Mouse (Mus musculus): ENCODE measurements around the gene Lmna. TPM values are rescaled to one million over a fixed set of nuclear protein-coding genes. Genes with fewer than 3 reads are reported as not detected.
A peak's percentile ranks its signal among the peaks of the same experiment; 100 is the strongest.

Lmna gene
- polyA plus RNA-seq, 1 experiment from 2014 or later, result 51.6 TPM

GRCm38 (mm10) chr3:88473571-88473970 is 36.2 kb downstream of the Lmna start:
- Histone ChIP-seq H3K4me3 (no peak overlapping the region), H3K36me3 (replicated peaks) (no peaks in the 10 kb centered on the region), H3K27ac (no peak overlapping the region; the same call in 1 of the 2 replicates), H3K27me3 (replicated peaks) (no peaks in the 10 kb centered on the region), H3K9me3 (no peaks in the 10 kb centered on the region), H3K4me1 (0 out of 2 replicates have a peak, but pooled peaks cover 4% of the 10 kb centered on the region), H3K4me2 (no peak overlapping the region), H3K9ac (no peak overlapping the region)
- no peak for ATAC-seq (replicated peaks)
- WGBS, result 91% methylated on average over 1 of the region's 1 CpGs

- Histone ChIP-seq H3K4me1 (0 out of 2 replicates have a peak, but pooled peaks cover 4% of the 10 kb centered on the region), H3K4me3 (no peak overlapping the region), H3K27me3 (replicated peaks) (no peaks in the 10 kb centered on the region), H3K4me2 (no peak overlapping the region), H3K9ac (no peak overlapping the region), H3K36me3 (replicated peaks) (no peaks in the 10 kb centered on the region), H3K9me3 (no peaks in the 10 kb centered on the region), H3K27ac (no peak overlapping the region; the same call in 1 of the 2 replicates)
- 19% methylated on average over 5 of the region's 5 CpGs for WGBS
- no peak for ATAC-seq (replicated peaks)
Measured at GRCm38 (mm10) chr3:88473020-88473419, 36.7 kb downstream of the Lmna start.

DNA sequence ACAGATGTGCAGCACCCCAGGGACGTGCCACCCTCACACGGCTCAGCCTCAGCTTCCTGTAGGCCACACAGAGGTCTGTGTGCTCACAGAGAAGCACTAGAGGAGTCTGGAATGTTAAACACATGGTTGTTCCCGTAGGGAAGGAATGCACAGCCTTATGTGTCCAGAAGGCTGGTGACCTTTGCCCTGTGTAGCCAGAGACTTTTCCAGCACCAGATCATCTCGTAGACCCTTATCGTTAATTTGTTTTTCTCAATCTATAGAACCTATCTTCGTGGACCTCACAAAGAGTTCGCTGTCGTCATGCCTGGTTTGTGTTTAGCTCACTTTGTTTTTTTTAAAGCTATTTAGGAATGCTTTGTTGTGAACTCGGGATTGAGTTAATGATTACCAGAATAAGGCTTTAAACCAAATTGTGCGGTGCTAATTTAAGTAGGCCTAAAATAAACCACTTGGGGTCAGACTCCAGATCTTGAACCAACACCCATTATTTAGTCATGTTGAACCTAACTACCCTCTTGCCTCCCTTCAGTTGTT is 38.7 kb downstream of the Lmna start:
- Histone ChIP-seq H3K9ac (no peak overlapping the region), H3K4me3 (no peak overlapping the region), H3K9me3 (no peaks in the 10 kb centered on the region), H3K27ac (no peak overlapping the region), H3K4me1 (no peaks in the 10 kb centered on the region), H3K4me2 (no peak overlapping the region), H3K36me3 (replicated peaks) (no peaks in the 10 kb centered on the region), H3K27me3 (replicated peaks) (no peaks in the 10 kb centered on the region)
- 79% methylated on average over 10 of the region's 10 CpGs for WGBS
- no peak for ATAC-seq (replicated peaks)

DNA sequence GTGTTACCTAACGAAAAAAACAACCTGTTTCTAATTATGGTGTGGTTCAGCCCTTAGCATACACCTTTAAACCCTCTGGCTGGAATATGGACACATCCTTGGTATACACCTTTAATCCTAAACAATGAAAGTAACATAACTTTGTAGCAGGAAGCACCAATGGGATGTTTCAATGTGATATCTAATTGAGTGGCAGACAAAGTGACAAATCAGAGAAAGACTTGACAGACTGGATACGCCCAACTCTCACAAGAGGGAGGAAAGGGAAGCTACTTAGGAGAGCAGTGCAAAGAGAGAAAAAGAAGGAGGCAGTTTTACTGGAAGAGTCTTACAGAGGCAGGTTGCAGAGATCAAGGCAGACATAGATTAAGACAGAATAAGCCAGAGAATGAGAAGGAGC is 40.3 kb downstream of the Lmna start:
- no peak for ATAC-seq (replicated peaks)
- H3K4me2 ChIP-seq, result no peak overlapping the region
- no peak overlapping the region for H3K27ac ChIP-seq
- H3K27me3 ChIP-seq (replicated peaks), result no peaks in the 10 kb centered on the region
- no peak overlapping the region for H3K9ac ChIP-seq
- no peaks in the 10 kb centered on the region for H3K9me3 ChIP-seq
- no peaks in the 10 kb centered on the region for H3K36me3 ChIP-seq (replicated peaks)
- H3K4me3 ChIP-seq, result no peak overlapping the region
- WGBS, result 88% methylated on average over 2 of the region's 2 CpGs
- H3K4me1 ChIP-seq, result no peaks in the 10 kb centered on the region

DNA sequence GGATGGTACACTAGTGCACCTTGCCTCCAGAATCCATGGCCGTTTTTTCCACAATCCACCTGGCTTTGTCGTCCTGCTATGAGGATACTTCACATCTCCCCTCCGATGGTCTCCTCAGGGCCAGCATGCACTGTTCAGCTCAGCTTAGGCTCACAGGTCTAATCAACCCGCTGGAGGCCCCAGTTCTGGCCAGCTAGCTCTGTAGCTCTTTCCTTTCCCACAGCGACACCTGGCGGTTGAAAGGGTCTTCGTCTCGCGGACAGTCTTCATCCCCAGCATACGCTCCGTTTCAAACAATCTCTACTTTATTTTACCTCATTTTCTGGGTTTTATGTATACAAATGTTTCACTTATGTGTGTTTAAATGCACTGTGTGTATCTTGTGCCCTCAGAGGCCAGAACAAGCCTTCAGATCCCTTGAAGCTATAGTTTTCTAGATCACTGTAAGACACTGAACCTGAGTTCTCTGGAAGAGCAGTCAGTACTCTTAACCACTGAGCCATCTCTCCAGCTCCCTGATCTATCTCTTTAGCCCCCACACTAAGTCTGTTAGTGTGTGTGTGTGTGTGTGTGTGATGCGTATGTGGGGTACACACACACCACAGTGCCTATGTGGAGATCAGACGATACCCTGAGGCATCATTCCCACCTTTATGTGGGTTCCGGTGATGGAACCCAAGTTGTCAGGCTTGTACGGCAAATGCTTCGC is 42.5 kb downstream of the Lmna start:
- Histone ChIP-seq H3K27me3 (replicated peaks) (no peaks in the 10 kb centered on the region), H3K4me3 (no peak overlapping the region), H3K36me3 (replicated peaks) (no peaks in the 10 kb centered on the region), H3K4me2 (no peak overlapping the region), H3K27ac (no peak overlapping the region), H3K4me1 (no peaks in the 10 kb centered on the region), H3K9me3 (no peaks in the 10 kb centered on the region), H3K9ac (no peak overlapping the region)
- 28% methylated on average over 16 of the region's 16 CpGs for WGBS
- peak; percentile 87 for ATAC-seq (replicated peaks)

DNA sequence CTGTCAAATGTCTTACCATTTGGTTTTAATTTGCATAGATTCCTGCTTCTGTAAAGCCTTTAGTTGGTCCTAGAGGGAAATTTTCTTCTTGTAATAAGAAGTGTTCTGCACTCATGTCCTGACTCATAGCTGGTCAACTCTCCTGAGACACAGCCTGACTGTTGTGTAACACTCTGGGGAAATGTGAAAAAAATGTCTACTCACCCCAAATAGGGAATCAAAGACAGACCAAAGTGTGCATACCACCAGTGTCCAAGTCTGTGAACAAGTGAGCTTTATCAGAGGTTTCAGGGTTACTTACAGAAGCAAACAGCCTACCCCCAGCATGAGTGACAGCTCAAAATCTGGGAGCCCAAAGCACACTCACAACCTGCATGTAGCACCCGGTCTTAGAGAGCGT is 44.6 kb downstream of the Lmna start:
- Histone ChIP-seq H3K27me3 (replicated peaks) (no peaks in the 10 kb centered on the region), H3K9ac (no peak overlapping the region), H3K27ac (no peak overlapping the region), H3K36me3 (replicated peaks) (no peaks in the 10 kb centered on the region), H3K4me3 (no peak overlapping the region), H3K9me3 (no peaks in the 10 kb centered on the region), H3K4me2 (no peak overlapping the region), H3K4me1 (no peaks in the 10 kb centered on the region)
- no peak for ATAC-seq (replicated peaks)
- WGBS, result 94% methylated on average over 2 of the region's 2 CpGs

DNA sequence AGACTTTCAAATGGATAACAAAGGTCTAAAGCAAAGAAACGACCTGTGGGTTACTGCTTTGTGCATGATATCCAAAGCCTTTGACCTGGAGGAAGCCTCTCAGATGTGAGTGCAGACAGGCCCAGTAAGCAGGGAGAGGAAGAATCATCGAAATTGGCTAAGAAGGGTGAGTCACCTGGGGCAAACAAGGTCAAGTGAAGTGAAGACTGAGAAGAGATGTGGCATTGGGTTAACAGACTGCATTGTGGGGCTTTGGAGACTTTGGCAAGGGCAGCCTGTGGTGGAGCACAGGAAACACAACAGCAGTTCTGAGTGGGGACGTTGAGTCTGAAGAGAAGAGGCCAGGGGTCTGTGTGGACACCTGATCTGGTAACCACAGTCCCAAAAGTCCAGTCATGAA is 45.3 kb downstream of the Lmna start:
- Histone ChIP-seq H3K4me2 (no peak overlapping the region), H3K4me1 (0 out of 2 replicates have a peak, but pooled peaks cover under 1% of the 10 kb centered on the region), H3K27me3 (replicated peaks) (no peaks in the 10 kb centered on the region), H3K9ac (no peak overlapping the region), H3K4me3 (no peak overlapping the region), H3K36me3 (replicated peaks) (no peaks in the 10 kb centered on the region), H3K27ac (no peak overlapping the region), H3K9me3 (no peaks in the 10 kb centered on the region)
- WGBS, result 55% methylated on average over 3 of the region's 3 CpGs
- ATAC-seq (replicated peaks), result no peak

GRCm38 (mm10) chr3:88460983-88461696 is 48.6 kb downstream of the Lmna start, which contains the start of gene Sema4a:
TSS of gene Sema4a (minus strand) at chr3:88461182.
- H3K4me3 ChIP-seq, result no peak within 1 kb of the TSS
- no peak for ATAC-seq (replicated peaks)
- peaks cover 28% of the 10 kb centered on the region for H3K4me1 ChIP-seq
- no peak within 1 kb of the TSS for H3K9ac ChIP-seq
- H3K9me3 ChIP-seq, result no peaks in the 10 kb centered on the region
- H3K27ac ChIP-seq, result no peak within 1 kb of the TSS
- H3K36me3 ChIP-seq (replicated peaks), result no peaks in the 10 kb centered on the region
- no peaks in the 10 kb centered on the region for H3K27me3 ChIP-seq (replicated peaks)
- 42% methylated on average over 12 of the region's 12 CpGs for WGBS
- H3K4me2 ChIP-seq, result no peak within 1 kb of the TSS

- H3K36me3 ChIP-seq (replicated peaks), result no peaks in the 10 kb centered on the region
- H3K9me3 ChIP-seq, result no peaks in the 10 kb centered on the region
- 86% methylated on average over 5 of the region's 5 CpGs for WGBS
- ATAC-seq (replicated peaks), result no peak
- H3K9ac ChIP-seq, result no peak overlapping the region
- no peaks in the 10 kb centered on the region for H3K27me3 ChIP-seq (replicated peaks)
- H3K4me2 ChIP-seq, result no peak overlapping the region
- H3K4me3 ChIP-seq, result no peak overlapping the region
- no peak overlapping the region for H3K27ac ChIP-seq
- peaks cover 28% of the 10 kb centered on the region for H3K4me1 ChIP-seq
Measured at GRCm38 (mm10) chr3:88460029-88460428, 49.7 kb downstream of the Lmna start.

DNA sequence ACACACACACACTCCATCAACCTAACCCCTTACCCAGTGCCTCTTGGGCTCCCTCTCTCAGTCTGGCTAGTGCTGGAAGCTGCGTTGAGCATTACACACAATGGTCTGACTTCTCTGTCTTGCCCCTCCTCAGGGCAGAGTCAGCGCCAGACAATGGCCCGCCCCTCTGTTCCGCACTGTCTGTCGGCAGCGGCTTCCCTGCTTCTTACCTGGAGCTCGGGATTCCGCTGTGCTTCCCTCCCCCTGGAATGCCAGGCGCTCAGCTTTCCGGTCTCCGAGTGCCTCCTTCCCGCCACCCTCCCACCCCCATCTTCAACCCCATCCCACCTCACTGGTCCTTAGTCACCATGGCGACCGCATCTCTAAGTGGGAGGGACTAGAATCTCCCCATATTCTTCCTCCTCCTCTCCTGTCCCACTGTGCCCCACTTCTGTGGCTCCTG is 51.0 kb downstream of the Lmna start:
- H3K4me1 ChIP-seq, result peaks cover 28% of the 10 kb centered on the region
- 2% methylated on average over 14 of the region's 14 CpGs for WGBS
- no peaks in the 10 kb centered on the region for H3K27me3 ChIP-seq (replicated peaks)
- peak overlapping the region; percentile 60 for H3K9ac ChIP-seq
- peak; percentile 89 for ATAC-seq (replicated peaks)
- H3K36me3 ChIP-seq (replicated peaks), result 0 out of 2 replicates have a peak, but pooled peaks cover 2% of the 10 kb centered on the region
- H3K4me3 ChIP-seq, result peak overlapping the region; percentile 49
- H3K4me2 ChIP-seq, result peak overlapping the region; percentile 84
- no peaks in the 10 kb centered on the region for H3K9me3 ChIP-seq
- H3K27ac ChIP-seq, result peak overlapping the region; percentile 83

DNA sequence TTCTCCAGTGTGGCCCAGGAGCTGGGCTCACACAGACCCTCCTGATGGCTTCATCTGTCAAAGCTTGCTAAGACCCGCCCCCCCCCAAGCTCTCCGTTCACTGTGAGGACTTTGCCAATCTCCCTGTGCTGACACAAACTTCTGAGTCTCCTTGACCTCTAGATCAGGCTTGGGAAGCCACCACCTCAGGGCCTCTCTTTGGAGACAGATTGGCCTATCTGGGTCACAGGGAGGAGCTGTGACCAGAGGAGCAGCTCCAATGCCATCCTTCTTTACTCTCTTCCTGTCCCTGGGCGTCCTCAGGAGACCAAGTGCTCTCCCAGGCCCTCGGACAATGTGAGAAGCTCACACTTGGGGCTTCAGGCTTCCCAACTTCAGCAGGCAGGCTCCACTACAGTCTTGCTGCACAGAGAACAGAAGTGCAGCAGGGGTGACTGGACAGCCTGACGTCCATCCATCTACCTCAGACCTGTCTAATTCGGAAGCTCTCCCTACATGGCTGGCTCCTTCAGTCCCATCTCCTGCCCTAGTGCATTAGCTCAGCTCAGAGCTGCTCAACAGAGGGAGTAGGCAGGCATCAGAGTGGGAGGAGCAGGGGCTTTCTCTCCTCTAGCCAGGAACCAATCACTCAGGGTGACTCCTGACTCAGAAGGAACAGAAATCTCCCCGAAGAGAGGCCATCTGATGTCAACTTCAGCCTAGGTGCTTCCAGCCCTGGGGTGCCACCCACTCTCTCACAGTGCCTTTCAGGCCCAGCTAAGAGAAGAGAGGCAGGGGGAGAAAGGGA is 52.8 kb downstream of the Lmna start:
- Histone ChIP-seq H3K9me3 (no peaks in the 10 kb centered on the region), H3K4me2 (peak overlapping the region; percentile 84), H3K4me3 (peak overlapping the region; percentile 49), H3K36me3 (replicated peaks) (peaks cover 7% of the 10 kb centered on the region; the same call in 1 of the 2 replicates), H3K27ac (peak overlapping the region; percentile 83; the same call in 1 of the 2 replicates), H3K9ac (peak overlapping the region; percentile 60), H3K4me1 (peaks cover 28% of the 10 kb centered on the region), H3K27me3 (replicated peaks) (no peaks in the 10 kb centered on the region)
- no peak for ATAC-seq (replicated peaks)
- 75% methylated on average over 7 of the region's 7 CpGs for WGBS

DNA sequence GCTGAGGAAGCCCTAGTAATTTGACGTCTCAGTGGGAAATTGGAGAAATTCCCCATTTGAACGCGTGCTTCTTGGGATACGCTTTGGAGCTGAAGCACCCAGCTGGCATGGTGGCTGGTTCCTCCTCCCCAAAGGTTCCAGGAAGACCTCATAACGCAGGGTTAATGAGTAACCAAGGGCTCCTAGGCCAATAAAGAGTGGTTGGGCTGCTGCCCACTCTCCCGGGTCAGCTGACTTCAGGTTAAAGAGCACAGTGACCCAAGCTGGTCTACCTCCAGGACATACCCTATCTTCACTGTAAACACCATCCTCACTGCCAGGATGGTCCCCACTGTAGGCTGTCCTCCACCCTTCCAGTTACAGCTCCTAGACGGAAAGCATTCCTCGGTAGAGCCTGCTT is 53.4 kb downstream of the Lmna start:
- 93% methylated on average over 8 of the region's 8 CpGs for WGBS
- H3K4me2 ChIP-seq, result peak overlapping the region; percentile 84
- H3K4me3 ChIP-seq, result peak overlapping the region; percentile 49; the same call in 1 of the 2 replicates
- no peak overlapping the region for H3K9ac ChIP-seq
- no peaks in the 10 kb centered on the region for H3K9me3 ChIP-seq
- ATAC-seq (replicated peaks), result no peak
- peaks cover 7% of the 10 kb centered on the region; the same call in 1 of the 2 replicates for H3K36me3 ChIP-seq (replicated peaks)
- H3K27me3 ChIP-seq (replicated peaks), result no peaks in the 10 kb centered on the region
- no peak overlapping the region for H3K27ac ChIP-seq
- peaks cover 28% of the 10 kb centered on the region for H3K4me1 ChIP-seq

Data from midbrain, embryonic 15.5 days (tissue).